Mouse (Mus musculus) telencephalon, adult 2 months (tissue): Measurements from ENCODE around the gene Fxr1.
"Not testable (repeated sequence)": the region's sequence is repeated elsewhere in the genome, so short reads cannot be mapped to it uniquely, and the experiment has no call there.

Source experiments
- DNase-seq: peaks from one replicate; pipeline ENCODE4 v3.0.0-alpha.2; 2011; ENCODE audit warnings: low read depth, low spot score

The Fxr1 gene

GRCm38 (mm10) chr3:34062352-34062751, 42.6 kb downstream of the Fxr1 start:
- no peak for DNase-seq

- DNase-seq, result not testable (repeated sequence)
These were observed 49.2 kb downstream of the Fxr1 start for GRCm38 (mm10) chr3:34068943-34069342.

GRCm38 (mm10) chr3:34072726-34073125, 53.0 kb downstream of the Fxr1 start:
- DNase-seq, result no peak

GRCm38 (mm10) chr3:34076058-34076759, 56.5 kb downstream of the Fxr1 start:
- no peak for DNase-seq

GRCm38 (mm10) chr3:34080900-34081662, 61.3 kb downstream of the Fxr1 start, which contains the start of gene Dnajc19:
Gene Dnajc19 (minus strand): TSS chr3:34081321.
- DNase-seq, result peak; percentile 89

GRCm38 (mm10) chr3:34081929-34082328, 62.2 kb downstream of the Fxr1 start:
- DNase-seq, result no peak

GRCm38 (mm10) chr3:34083655-34084054, 63.9 kb downstream of the Fxr1 start:
- DNase-seq, result no peak

GRCm38 (mm10) chr3:34102891-34103290, 83.1 kb downstream of the Fxr1 start:
- no peak for DNase-seq

- no peak for DNase-seq
These were observed 84.3 kb downstream of the Fxr1 start for GRCm38 (mm10) chr3:34103902-34104672.

- no peak for DNase-seq
These were observed 86.7 kb downstream of the Fxr1 start for GRCm38 (mm10) chr3:34106421-34106820.

- no peak for DNase-seq
These were observed 87.9 kb downstream of the Fxr1 start for GRCm38 (mm10) chr3:34107631-34108030.

GRCm38 (mm10) chr3:34111941-34112685, 92.4 kb downstream of the Fxr1 start:
- no peak for DNase-seq

GRCm38 (mm10) chr3:34115806-34116205, 96.1 kb downstream of the Fxr1 start:
- peak; percentile 43 for DNase-seq

GRCm38 (mm10) chr3:34119869-34120268, 100.1 kb downstream of the Fxr1 start:
- DNase-seq, result no peak
